Mouse (Mus musculus) liver, embryonic 14.5 days (tissue): ENCODE measurements around the gene Cnot10. TPM values are rescaled to one million over a fixed set of nuclear protein-coding genes. Genes with fewer than 3 reads are reported as not detected.

Source experiments
- ATAC-seq: fragments of 200-750 bp; cut with Nextera tagmentation; 2 replicates; pipeline ENCODE4 v1.8.0; 2017; ENCODE audit warnings: moderate number of reproducible peaks, mild to moderate bottlenecking, moderate library complexity; ENCODE audit not compliant: insufficient read depth
- DNase-seq, 3 experiments: peaks; one replicate each; pipeline ENCODE4 v3.0.0-alpha.2; 2012 to 2013; ENCODE audit warnings: low read depth in 3 of 3, low spot score in 3 of 3
- H3K27ac ChIP-seq: fragments of 300-500 bp; sonication (generic); 2 replicates; pipeline ENCODE4 v1.5.1; 2014; ENCODE audit warnings: moderate library complexity, mild to moderate bottlenecking, control low read depth, inconsistent platforms
- H3K27me3 ChIP-seq: fragments of 300-500 bp; sonication (generic); 2 replicates; pipeline ENCODE4 v1.6.1; 2014; ENCODE audit warnings: mild to moderate bottlenecking, low read length, moderate library complexity; ENCODE audit not compliant: control insufficient read depth, insufficient read depth
- H3K36me3 ChIP-seq: fragments of 300-500 bp; sonication (generic); replicated peaks from 2 replicates; pipeline ENCODE4 v1.6.1; 2014; ENCODE audit warnings: low read depth; ENCODE audit not compliant: control insufficient read depth, insufficient read depth
- H3K4me1 ChIP-seq, 2 experiments: fragments of 200-500 bp in 1 of 2; fragments of 300-500 bp in 1 of 2; sonication (generic) in 1 of 2; replicated peaks; 2 replicates each; pipeline ENCODE4 v1.6.1; 2012 to 2014; ENCODE audit warnings: antibody characterized with exemption in 1 of 2, inconsistent platforms in 1 of 2, low read length in 1 of 2; ENCODE audit not compliant: control insufficient read depth in 2 of 2, insufficient read depth in 2 of 2
- H3K4me2 ChIP-seq: fragments of 300-500 bp; sonication (generic); 2 replicates; pipeline ENCODE4 v1.6.1; 2014; ENCODE audit warnings: low read depth, mild to moderate bottlenecking, control low read depth, moderate library complexity
- H3K4me3 ChIP-seq, 2 experiments: fragments of 200-500 bp in 1 of 2; fragments of 300-500 bp in 1 of 2; sonication (generic) in 1 of 2; 2 replicates each; pipeline ENCODE4 v1.5.1; 2012 to 2014; ENCODE audit warnings: low read depth in 2 of 2, low read length in 2 of 2, mild to moderate bottlenecking in 2 of 2, control low read depth in 1 of 2, inconsistent platforms in 1 of 2, moderate library complexity in 1 of 2; ENCODE audit not compliant: insufficient read depth in 1 of 2
- H3K9ac ChIP-seq: fragments of 300-500 bp; sonication (generic); replicated peaks from 2 replicates; pipeline ENCODE4 v1.6.1; 2014; ENCODE audit warnings: mild to moderate bottlenecking, control low read depth, moderate library complexity
- H3K9me3 ChIP-seq: fragments of 300-500 bp; sonication (generic); 2 replicates; pipeline ENCODE4 v1.6.1; 2016; ENCODE audit warnings: low read length, mixed read lengths; ENCODE audit not compliant: control insufficient read depth
- CTCF ChIP-seq: IDR thresholded peaks from 2 replicates; pipeline ENCODE4 v1.5.1; 2016; ENCODE audit warnings: antibody characterized with exemption, low read depth, control low read depth
- EP300 ChIP-seq: IDR thresholded peaks from 2 replicates; pipeline ENCODE4 v1.6.1; 2016; ENCODE audit warnings: antibody characterized with exemption, low read depth
- WGBS: fragments of 180-500 bp; shearing (Covaris S2); extraction: QIAGEN DNeasy Blood & Tissue Kit; methylation state at CpG from one replicate; pipeline ENCODE4 v1.1.7; 2014; ENCODE audit not compliant: insufficient replicate concordance; 5-methylcytosine and 5-hydroxymethylcytosine counted together
- polyA plus RNA-seq, 2 experiments: library from polyadenylated mRNA; depleted of rRNA in 1 of 2; stranded (reverse) in 1 of 2; unstranded in 1 of 2; fragments of >200 nt; fragmentation: Nextera tagmentation in 1 of 2; extraction: Ambion mirVana in 1 of 2; gene quantifications; 2 replicates each; pipeline versions ENCODE4 v1.2.1 to v1.2.3; 2012 to 2014

Gene Cnot10
- polyA plus RNA-seq, 2 experiments = 20.7 to 23.1 TPM

- ATAC-seq = no peak
- Histone ChIP-seq H3K4me1 (peaks cover 6 to 42% of the 10 kb centered on the region in 2 experiments), H3K9ac (no peak overlapping the region), H3K27ac (no peak overlapping the region), H3K9me3 (no peaks in the 10 kb centered on the region), H3K27me3 (no peaks in the 10 kb centered on the region), H3K36me3 (no peaks in the 10 kb centered on the region), H3K4me2 (no peak overlapping the region), H3K4me3 (no peak overlapping the region)
- WGBS = 56% methylated on average over 9 of the region's 9 CpGs
- TF ChIP-seq CTCF = no peak
- TF ChIP-seq EP300 = no peak
- no peak for DNase-seq
Observed at GRCm38 (mm10) chr9:114544754-114545393, 95.1 kb downstream of the Cnot10 start.

- H3K9me3 ChIP-seq = no peaks in the 10 kb centered on the region
- no peak for ATAC-seq
- no peak for TF ChIP-seq EP300
- TF ChIP-seq CTCF = no peak
- no peak for DNase-seq
- no peaks in the 10 kb centered on the region for H3K36me3 ChIP-seq
- no peaks in the 10 kb centered on the region for H3K27me3 ChIP-seq
- H3K4me1 ChIP-seq = peaks cover 6 to 42% of the 10 kb centered on the region in 2 experiments
- H3K27ac ChIP-seq = no peak overlapping the region
- H3K9ac ChIP-seq = no peak overlapping the region
- WGBS = 50% methylated on average over 17 of the region's 17 CpGs
- no peak overlapping the region for H3K4me2 ChIP-seq
- no peak overlapping the region for H3K4me3 ChIP-seq
Observed at GRCm38 (mm10) chr9:114543882-114544753, 95.9 kb downstream of the Cnot10 start.

GRCm38 (mm10) chr9:114541279-114541741 is 98.7 kb downstream of the Cnot10 start:
- 15% methylated on average over 1 of the region's 1 CpGs for WGBS
- TF ChIP-seq EP300 (no peak), CTCF (no peak)
- DNase-seq (no peak), ATAC-seq (peak; percentile 15; the same call in 1 of the 2 replicates)
- no peak overlapping the region for H3K27ac ChIP-seq
- no peak overlapping the region for H3K4me2 ChIP-seq
- H3K9ac ChIP-seq = no peak overlapping the region
- H3K36me3 ChIP-seq = no peaks in the 10 kb centered on the region
- no peak overlapping the region for H3K4me3 ChIP-seq
- peaks cover 4 to 26% of the 10 kb centered on the region in 2 experiments; a peak in 3 of 4 replicates for H3K4me1 ChIP-seq
- H3K27me3 ChIP-seq = no peaks in the 10 kb centered on the region
- no peaks in the 10 kb centered on the region for H3K9me3 ChIP-seq

- H3K4me2 ChIP-seq = no peak overlapping the region
- no peaks in the 10 kb centered on the region for H3K27me3 ChIP-seq
- no peaks in the 10 kb centered on the region for H3K36me3 ChIP-seq
- no peak overlapping the region for H3K4me3 ChIP-seq
- DNase-seq (no peak), ATAC-seq (no peak)
- no peak overlapping the region for H3K9ac ChIP-seq
- peaks cover 0 to 12% of the 10 kb centered on the region in 2 experiments; a peak in 1 of 4 replicates for H3K4me1 ChIP-seq
- TF ChIP-seq EP300 = no peak
- no peak for TF ChIP-seq CTCF
- 70% methylated on average over 7 of the region's 7 CpGs for whole genome bisulfite sequencing
- no peak overlapping the region for H3K27ac ChIP-seq
- no peaks in the 10 kb centered on the region for H3K9me3 ChIP-seq
Observed at GRCm38 (mm10) chr9:114538996-114539563, 100.9 kb downstream of the Cnot10 start.

GRCm38 (mm10) chr9:114536628-114537027 is 103.4 kb downstream of the Cnot10 start:
- H3K36me3 ChIP-seq = no peaks in the 10 kb centered on the region
- no peak for TF ChIP-seq EP300
- TF ChIP-seq CTCF = no peak
- no peak overlapping the region for H3K27ac ChIP-seq
- no peaks in the 10 kb centered on the region for H3K27me3 ChIP-seq
- no peak overlapping the region for H3K4me3 ChIP-seq
- DNase-seq (no peak), ATAC-seq (peak; percentile 63)
- no peaks in the 10 kb centered on the region for H3K9me3 ChIP-seq
- H3K4me2 ChIP-seq = no peak overlapping the region
- WGBS = 61% methylated on average over 2 of the region's 2 CpGs
- H3K4me1 ChIP-seq = peaks cover 0 to 12% of the 10 kb centered on the region in 2 experiments; a peak in 1 of 4 replicates
- no peak overlapping the region for H3K9ac ChIP-seq

Other genes starting within 250 kb of the Cnot10 start
- gene Crtap, start 249.5 kb downstream of the Cnot10 start, polyA plus RNA-seq (2012; rRNA removed) = 12.8 and 13.1 TPM in 2 replicates
- gene Crtap, start 249.5 kb downstream of the Cnot10 start, polyA plus RNA-seq (2014; fragmentation: Nextera tagmentation; extraction: Ambion mirVana) = 13.7 and 19.6 TPM in 2 replicates
- gene Glb1, start 239.1 kb downstream of the Cnot10 start, polyA plus RNA-seq (2012; rRNA removed) = 10.2 and 10.5 TPM in 2 replicates
- 13.1 TPM in 2 replicates for gene Glb1, start 239.1 kb downstream of the Cnot10 start, polyA plus RNA-seq (2014; fragmentation: Nextera tagmentation; extraction: Ambion mirVana)
- gene Tmppe, start 239.1 kb downstream of the Cnot10 start, polyA plus RNA-seq (2012; rRNA removed) = 1.2 TPM in 2 replicates
- 0.36 and 0.62 TPM in 2 replicates for gene Tmppe, start 239.1 kb downstream of the Cnot10 start, polyA plus RNA-seq (2014; fragmentation: Nextera tagmentation; extraction: Ambion mirVana)
- not detected in 2 replicates for gene Ccr4, start 135.3 kb downstream of the Cnot10 start, polyA plus RNA-seq (2012; rRNA removed)
- gene Ccr4, start 135.3 kb downstream of the Cnot10 start, polyA plus RNA-seq (2014; fragmentation: Nextera tagmentation; extraction: Ambion mirVana) = not detected in 2 replicates
- gene C130032M10Rik, start 124.5 kb downstream of the Cnot10 start, polyA plus RNA-seq (2012; rRNA removed) = not detected in 2 replicates
- not detected in 2 replicates for gene C130032M10Rik, start 124.5 kb downstream of the Cnot10 start, polyA plus RNA-seq (2014; fragmentation: Nextera tagmentation; extraction: Ambion mirVana)
- 0.61 and 0.74 TPM in 2 replicates for gene Trim71, start 75.8 kb downstream of the Cnot10 start, polyA plus RNA-seq (2012; rRNA removed)
- 0.62 and 0.82 TPM in 2 replicates for gene Trim71, start 75.8 kb downstream of the Cnot10 start, polyA plus RNA-seq (2014; fragmentation: Nextera tagmentation; extraction: Ambion mirVana)
- gene Dync1li1, start 48.6 kb upstream of the Cnot10 start, polyA plus RNA-seq (2012; rRNA removed) = 5.0 and 10.3 TPM in 2 replicates
- 10.8 and 11.5 TPM in 2 replicates for gene Dync1li1, start 48.6 kb upstream of the Cnot10 start, polyA plus RNA-seq (2014; fragmentation: Nextera tagmentation; extraction: Ambion mirVana)
- gene Cmtm6, start 90.9 kb upstream of the Cnot10 start, polyA plus RNA-seq (2012; rRNA removed) = 8.7 and 10.8 TPM in 2 replicates
- 20.1 and 24.2 TPM in 2 replicates for gene Cmtm6, start 90.9 kb upstream of the Cnot10 start, polyA plus RNA-seq (2014; fragmentation: Nextera tagmentation; extraction: Ambion mirVana)
- gene Cmtm7, start 141.7 kb upstream of the Cnot10 start, polyA plus RNA-seq (2012; rRNA removed) = 36.7 and 52.9 TPM in 2 replicates
- gene Cmtm7, start 141.7 kb upstream of the Cnot10 start, polyA plus RNA-seq (2014; fragmentation: Nextera tagmentation; extraction: Ambion mirVana) = 43.5 and 49.5 TPM in 2 replicates
- 16.2 and 21.9 TPM in 2 replicates for gene Cmtm8, start 204.0 kb upstream of the Cnot10 start, polyA plus RNA-seq (2012; rRNA removed)
- 24.2 and 26.2 TPM in 2 replicates for gene Cmtm8, start 204.0 kb upstream of the Cnot10 start, polyA plus RNA-seq (2014; fragmentation: Nextera tagmentation; extraction: Ambion mirVana)